In genomic region chr10:108567456-108567855, GRCm38 (mm10) we compare ENCODE assay signal across 21 mouse cellular contexts.
DNase-seq lines count a peak whose midpoint lies in the region; ATAC-seq lines count a peak whose summit lies in the region.
"Had no signal": no experiment of that assay in that cellular context is flagged by ENCODE, and none has a peak within 500 bp of the region (broad histone marks: within the 10 kb centered on the region; RNA-seq: fewer than 3 reads in every experiment).

No protein-coding gene starts in this region.

- WGBS in intestine, embryonic 14.5 days = 96% methylated on average over 6 of the region's 6 CpGs
- 94% methylated on average over 6 of the region's 6 CpGs for WGBS in intestine, embryonic 16.5 days
- WGBS in limb, embryonic 10.5 days = 97% methylated on average over 6 of the region's 6 CpGs

- H3K27me3 ChIP-seq in intestine, embryonic 14.5 days (replicated peaks; ENCODE audit: control insufficient read depth, insufficient read depth, low read length) = no peaks in the 10 kb centered on the region
- H3K27me3 ChIP-seq in intestine, embryonic 16.5 days (replicated peaks; ENCODE audit: control insufficient read depth, insufficient read depth, low read length) = no peaks in the 10 kb centered on the region
- H3K27me3 ChIP-seq in limb, embryonic 10.5 days (ENCODE audit: low read depth, poor library complexity, severe bottlenecking) = no peaks in the 10 kb centered on the region
- H3K27me3 ChIP-seq: CH12.LX; intestine, embryonic 15.5 days; limb, embryonic 12.5 days had no signal

- no peak for ATAC-seq in intestine, embryonic 14.5 days (replicated peaks; ENCODE audit: low FRiP score, low TSS enrichment, low read depth)
- no peak for ATAC-seq in intestine, embryonic 16.5 days
- ATAC-seq: forebrain, embryonic 16.5 days; liver, postnatal 0 days had no signal

- H3K27ac ChIP-seq in intestine, embryonic 14.5 days (ENCODE audit: low read depth) = 0 out of 2 replicates have a peak overlapping the region, but pooled peaks have one; percentile 47
- H3K27ac ChIP-seq in intestine, embryonic 16.5 days (ENCODE audit: low read length) = no peak overlapping the region
- H3K27ac ChIP-seq in limb, embryonic 10.5 days = no peak overlapping the region
- H3K27ac ChIP-seq: embryonic facial prominence, embryonic 10.5 days; hindbrain, embryonic 14.5 days; intestine, embryonic 15.5 days; limb, embryonic 12.5 days; midbrain, embryonic 10.5 days had no signal

- no peaks in the 10 kb centered on the region for H3K9me3 ChIP-seq in intestine, embryonic 14.5 days (ENCODE audit: control insufficient read depth, low read length)
- H3K9me3 ChIP-seq in intestine, embryonic 16.5 days (ENCODE audit: control insufficient read depth, low read length) = no peaks in the 10 kb centered on the region
- H3K9me3 ChIP-seq in limb, embryonic 10.5 days (replicated peaks) = no peaks in the 10 kb centered on the region
- H3K9me3 ChIP-seq: embryonic facial prominence, embryonic 10.5 days; G1E; intestine, embryonic 15.5 days; limb, embryonic 12.5 days; midbrain, embryonic 10.5 days had no signal

- no peak overlapping the region for H3K4me3 ChIP-seq in intestine, embryonic 14.5 days (ENCODE audit: low read depth, low read length)
- H3K4me3 ChIP-seq in intestine, embryonic 16.5 days (ENCODE audit: low read length) = no peak overlapping the region
- no peak overlapping the region for H3K4me3 ChIP-seq in limb, embryonic 10.5 days
- H3K4me3 ChIP-seq: embryonic facial prominence, embryonic 10.5 days; intestine, embryonic 15.5 days; limb, embryonic 12.5 days; midbrain, embryonic 10.5 days had no signal

- H3K4me1 ChIP-seq in intestine, embryonic 14.5 days (replicated peaks; ENCODE audit: control insufficient read depth, insufficient read depth, low read length) = peaks cover 13% of the 10 kb centered on the region
- peaks cover 3% of the 10 kb centered on the region; the same call in 1 of the 2 replicates for H3K4me1 ChIP-seq in intestine, embryonic 16.5 days (ENCODE audit: control insufficient read depth, insufficient read depth, low read length)
- H3K4me1 ChIP-seq in limb, embryonic 10.5 days = peaks cover 7% of the 10 kb centered on the region

- H3K4me2 ChIP-seq in intestine, embryonic 14.5 days (ENCODE audit: low read length) = no peak overlapping the region
- no peak overlapping the region for H3K4me2 ChIP-seq in intestine, embryonic 16.5 days (ENCODE audit: low read depth, low read length)
- H3K4me2 ChIP-seq: hindbrain, embryonic 14.5 days; intestine, embryonic 15.5 days; limb, embryonic 12.5 days; liver, embryonic 11.5 days had no signal

- no peak for DNase-seq in intestine, embryonic 14.5 days (ENCODE audit: low spot score)
- DNase-seq in brain, adult 2 months (ENCODE audit: low read depth, low spot score) = peak; percentile 86
- peak; percentile 76 for DNase-seq in cerebellum, adult 11-12 months
- peak; percentile 11 to 30 for DNase-seq in cerebellum, postnatal 10 days
- DNase-seq in adrenal gland, postnatal 36 days = no peak
- no peak for DNase-seq in limb, embryonic 10.5 days (ENCODE audit: low spot score)
- DNase-seq: adrenal gland, adult 8-10 months; B cell, adult 2 months; liver, postnatal 0 days; thymus, adult 18-20 months; thymus, postnatal 36 days had no signal

- H3K36me3 ChIP-seq in intestine, embryonic 14.5 days (ENCODE audit: control insufficient read depth, insufficient read depth, low read length) = no peaks in the 10 kb centered on the region
- H3K36me3 ChIP-seq in intestine, embryonic 16.5 days (ENCODE audit: control insufficient read depth, insufficient read depth, low read length) = no peaks in the 10 kb centered on the region
- no peaks in the 10 kb centered on the region for H3K36me3 ChIP-seq in limb, embryonic 10.5 days
- H3K36me3 ChIP-seq: embryonic facial prominence, embryonic 10.5 days; G1E; intestine, embryonic 15.5 days; limb, embryonic 12.5 days; midbrain, embryonic 10.5 days had no signal

- no peak overlapping the region for H3K9ac ChIP-seq in intestine, embryonic 14.5 days (ENCODE audit: low read length)
- no peak overlapping the region for H3K9ac ChIP-seq in intestine, embryonic 16.5 days (ENCODE audit: low read depth, low read length)
- H3K9ac ChIP-seq: hindbrain, embryonic 14.5 days; intestine, embryonic 15.5 days; limb, embryonic 12.5 days; liver, postnatal 0 days had no signal

Comparison
In these comparisons a context has a peak if more than half of its experiments do, and no peak if none do; other contexts are left out.
1. DNase-seq: peak in brain, adult 2 months (single experiment), cerebellum, adult 11-12 months (single experiment) and cerebellum, postnatal 10 days (2 of 2); none in intestine, embryonic 14.5 days (single experiment), adrenal gland, postnatal 36 days (0 of 2) and limb, embryonic 10.5 days (single experiment).